Mouse (Mus musculus): ENCODE results near the gene Maf. TPM values are rescaled to one million over a fixed set of nuclear protein-coding genes. Genes with fewer than 3 reads are reported as not detected.

The Maf gene
- polyA plus RNA-seq, 1 experiment from 2014 or later: 7.5 TPM

- H3K9me3 ChIP-seq (replicated peaks; ENCODE audit: control insufficient read depth, low read length, poor library complexity, severe bottlenecking): no peaks in the 10 kb centered on the region
- no peak overlapping the region for H3K9ac ChIP-seq (ENCODE audit: low read depth, low read length)
- H3K4me3 ChIP-seq (ENCODE audit: low read depth, low read length): no peak overlapping the region
- no peaks in the 10 kb centered on the region for H3K4me1 ChIP-seq (ENCODE audit: control insufficient read depth, insufficient read depth, low read length)
- H3K27ac ChIP-seq (ENCODE audit: low read length): no peak overlapping the region
- WGBS: 94% methylated on average over 6 of the region's 6 CpGs
- no peak overlapping the region for H3K4me2 ChIP-seq (ENCODE audit: low read length)
- no peaks in the 10 kb centered on the region for H3K36me3 ChIP-seq (ENCODE audit: control insufficient read depth, insufficient read depth, low read length)
- no peak for ATAC-seq
- H3K27me3 ChIP-seq (ENCODE audit: control insufficient read depth, insufficient read depth, low read depth, low read length): no peaks in the 10 kb centered on the region
Measured at GRCm38 (mm10) chr8:115741964-115742363, 34.4 kb upstream of the Maf start.

GRCm38 (mm10) chr8:115739756-115740155 is 32.2 kb upstream of the Maf start:
- Histone ChIP-seq H3K9ac (ENCODE audit: low read depth, low read length) (no peak overlapping the region), H3K27ac (ENCODE audit: low read length) (no peak overlapping the region), H3K4me3 (ENCODE audit: low read depth, low read length) (no peak overlapping the region), H3K27me3 (ENCODE audit: control insufficient read depth, insufficient read depth, low read depth, low read length) (no peaks in the 10 kb centered on the region), H3K4me1 (ENCODE audit: control insufficient read depth, insufficient read depth, low read length) (no peaks in the 10 kb centered on the region), H3K9me3 (replicated peaks; ENCODE audit: control insufficient read depth, low read length, poor library complexity, severe bottlenecking) (no peaks in the 10 kb centered on the region), H3K36me3 (ENCODE audit: control insufficient read depth, insufficient read depth, low read length) (no peaks in the 10 kb centered on the region), H3K4me2 (ENCODE audit: low read length) (no peak overlapping the region)
- ATAC-seq: no peak
- WGBS: 95% methylated on average over 4 of the region's 4 CpGs

- Histone ChIP-seq H3K27me3 (ENCODE audit: control insufficient read depth, insufficient read depth, low read depth, low read length) (no peaks in the 10 kb centered on the region), H3K4me2 (ENCODE audit: low read length) (no peak overlapping the region), H3K9me3 (replicated peaks; ENCODE audit: control insufficient read depth, low read length, poor library complexity, severe bottlenecking) (no peaks in the 10 kb centered on the region), H3K27ac (ENCODE audit: low read length) (no peak overlapping the region), H3K9ac (ENCODE audit: low read depth, low read length) (no peak overlapping the region), H3K4me3 (ENCODE audit: low read depth, low read length) (no peak overlapping the region), H3K36me3 (ENCODE audit: control insufficient read depth, insufficient read depth, low read length) (no peaks in the 10 kb centered on the region), H3K4me1 (ENCODE audit: control insufficient read depth, insufficient read depth, low read length) (no peaks in the 10 kb centered on the region)
- 42% methylated on average over 5 of the region's 6 CpGs for WGBS
- ATAC-seq: no peak
Measured at GRCm38 (mm10) chr8:115732401-115732800, 24.8 kb upstream of the Maf start.

GRCm38 (mm10) chr8:115726807-115727206 is 19.2 kb upstream of the Maf start:
- Histone ChIP-seq H3K4me1 (ENCODE audit: control insufficient read depth, insufficient read depth, low read length) (no peaks in the 10 kb centered on the region), H3K27ac (ENCODE audit: low read length) (no peak overlapping the region), H3K36me3 (ENCODE audit: control insufficient read depth, insufficient read depth, low read length) (no peaks in the 10 kb centered on the region), H3K4me2 (ENCODE audit: low read length) (no peak overlapping the region), H3K4me3 (ENCODE audit: low read depth, low read length) (no peak overlapping the region), H3K27me3 (ENCODE audit: control insufficient read depth, insufficient read depth, low read depth, low read length) (peaks cover 2% of the 10 kb centered on the region; the same call in 1 of the 2 replicates), H3K9me3 (replicated peaks; ENCODE audit: control insufficient read depth, low read length, poor library complexity, severe bottlenecking) (no peaks in the 10 kb centered on the region), H3K9ac (ENCODE audit: low read depth, low read length) (no peak overlapping the region)
- no peak for ATAC-seq
- WGBS: 96% methylated on average over 3 of the region's 3 CpGs

GRCm38 (mm10) chr8:115726231-115726630 is 18.6 kb upstream of the Maf start:
- WGBS: 79% methylated on average over 4 of the region's 4 CpGs
- H3K9me3 ChIP-seq (replicated peaks; ENCODE audit: control insufficient read depth, low read length, poor library complexity, severe bottlenecking): no peaks in the 10 kb centered on the region
- peaks cover 2% of the 10 kb centered on the region; the same call in 1 of the 2 replicates for H3K27me3 ChIP-seq (ENCODE audit: control insufficient read depth, insufficient read depth, low read depth, low read length)
- H3K4me1 ChIP-seq (ENCODE audit: control insufficient read depth, insufficient read depth, low read length): no peaks in the 10 kb centered on the region
- ATAC-seq: no peak
- H3K4me2 ChIP-seq (ENCODE audit: low read length): no peak overlapping the region
- H3K4me3 ChIP-seq (ENCODE audit: low read depth, low read length): no peak overlapping the region
- no peak overlapping the region for H3K9ac ChIP-seq (ENCODE audit: low read depth, low read length)
- no peak overlapping the region for H3K27ac ChIP-seq (ENCODE audit: low read length)
- H3K36me3 ChIP-seq (ENCODE audit: control insufficient read depth, insufficient read depth, low read length): no peaks in the 10 kb centered on the region

- WGBS: 82% methylated on average over 7 of the region's 7 CpGs
- Histone ChIP-seq H3K9me3 (replicated peaks; ENCODE audit: control insufficient read depth, low read length, poor library complexity, severe bottlenecking) (no peaks in the 10 kb centered on the region), H3K4me2 (ENCODE audit: low read length) (no peak overlapping the region), H3K36me3 (ENCODE audit: control insufficient read depth, insufficient read depth, low read length) (no peaks in the 10 kb centered on the region), H3K4me3 (ENCODE audit: low read depth, low read length) (no peak overlapping the region), H3K9ac (ENCODE audit: low read depth, low read length) (no peak overlapping the region), H3K4me1 (ENCODE audit: control insufficient read depth, insufficient read depth, low read length) (no peaks in the 10 kb centered on the region), H3K27me3 (ENCODE audit: control insufficient read depth, insufficient read depth, low read depth, low read length) (peaks cover 5% of the 10 kb centered on the region; the same call in 1 of the 2 replicates), H3K27ac (ENCODE audit: low read length) (no peak overlapping the region)
- ATAC-seq: no peak
Measured at GRCm38 (mm10) chr8:115719126-115719525, 11.5 kb upstream of the Maf start.

GRCm38 (mm10) chr8:115718621-115719020 is 11.0 kb upstream of the Maf start:
- Histone ChIP-seq H3K9ac (ENCODE audit: low read depth, low read length) (no peak overlapping the region), H3K4me3 (ENCODE audit: low read depth, low read length) (no peak overlapping the region), H3K36me3 (ENCODE audit: control insufficient read depth, insufficient read depth, low read length) (no peaks in the 10 kb centered on the region), H3K4me1 (ENCODE audit: control insufficient read depth, insufficient read depth, low read length) (no peaks in the 10 kb centered on the region), H3K27me3 (ENCODE audit: control insufficient read depth, insufficient read depth, low read depth, low read length) (peaks cover 5% of the 10 kb centered on the region; the same call in 1 of the 2 replicates), H3K9me3 (replicated peaks; ENCODE audit: control insufficient read depth, low read length, poor library complexity, severe bottlenecking) (no peaks in the 10 kb centered on the region), H3K4me2 (ENCODE audit: low read length) (no peak overlapping the region), H3K27ac (ENCODE audit: low read length) (no peak overlapping the region)
- 95% methylated on average over 6 of the region's 6 CpGs for WGBS
- ATAC-seq: no peak

GRCm38 (mm10) chr8:115715262-115715661 is 7.7 kb upstream of the Maf start:
- Histone ChIP-seq H3K4me1 (ENCODE audit: control insufficient read depth, insufficient read depth, low read length) (peaks cover 3% of the 10 kb centered on the region), H3K4me2 (ENCODE audit: low read length) (no peak overlapping the region), H3K9me3 (replicated peaks; ENCODE audit: control insufficient read depth, low read length, poor library complexity, severe bottlenecking) (no peaks in the 10 kb centered on the region), H3K27me3 (ENCODE audit: control insufficient read depth, insufficient read depth, low read depth, low read length) (peaks cover 14% of the 10 kb centered on the region), H3K27ac (ENCODE audit: low read length) (no peak overlapping the region), H3K9ac (ENCODE audit: low read depth, low read length) (no peak overlapping the region), H3K4me3 (ENCODE audit: low read depth, low read length) (no peak overlapping the region), H3K36me3 (ENCODE audit: control insufficient read depth, insufficient read depth, low read length) (no peaks in the 10 kb centered on the region)
- WGBS: 72% methylated on average over 4 of the region's 4 CpGs
- no peak for ATAC-seq

GRCm38 (mm10) chr8:115711106-115711505 is 3.5 kb upstream of the Maf start:
- WGBS: 64% methylated on average over 11 of the region's 11 CpGs
- peaks cover 19% of the 10 kb centered on the region for H3K4me1 ChIP-seq (ENCODE audit: control insufficient read depth, insufficient read depth, low read length)
- H3K4me2 ChIP-seq (ENCODE audit: low read length): no peak overlapping the region
- no peak overlapping the region for H3K4me3 ChIP-seq (ENCODE audit: low read depth, low read length)
- ATAC-seq: no peak
- no peaks in the 10 kb centered on the region for H3K9me3 ChIP-seq (replicated peaks; ENCODE audit: control insufficient read depth, low read length, poor library complexity, severe bottlenecking)
- no peaks in the 10 kb centered on the region for H3K36me3 ChIP-seq (ENCODE audit: control insufficient read depth, insufficient read depth, low read length)
- H3K9ac ChIP-seq (ENCODE audit: low read depth, low read length): no peak overlapping the region
- H3K27ac ChIP-seq (ENCODE audit: low read length): no peak overlapping the region
- H3K27me3 ChIP-seq (ENCODE audit: control insufficient read depth, insufficient read depth, low read depth, low read length): peaks cover 14% of the 10 kb centered on the region
